24 mouse cellular contexts compared by ENCODE assay signal in the genomic region with DNA sequence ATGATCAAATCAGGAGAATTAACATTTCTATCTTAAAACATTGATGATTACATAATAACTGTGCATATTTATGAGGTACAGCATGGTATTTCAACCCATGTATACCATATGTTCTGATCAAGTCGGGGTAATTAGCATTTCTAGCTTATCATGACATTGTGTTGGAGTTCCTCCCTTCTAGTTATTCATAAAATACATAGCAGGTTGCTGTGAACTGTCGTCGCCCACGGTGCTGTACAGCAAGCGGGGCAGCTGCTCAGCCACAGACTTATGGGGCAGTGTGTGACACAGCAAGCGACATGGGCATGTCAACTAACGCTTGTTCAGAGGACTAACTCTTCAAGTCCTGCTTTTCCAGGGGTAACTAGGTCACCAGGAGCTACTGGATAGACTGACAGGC.
DNase-seq lines count a peak whose midpoint lies in the region; ATAC-seq and TF ChIP-seq lines count a peak whose summit lies in the region.
"Had no signal": no experiment of that assay in that cellular context is flagged by ENCODE, and none has a peak within 500 bp of the region (broad histone marks: within the 10 kb centered on the region; RNA-seq: fewer than 3 reads in every experiment).

No protein-coding gene starts in this region.

- no peak for TF ChIP-seq CTCF in cerebellum, adult 2 months (IDR thresholded peaks at IDR 0.05; ENCODE audit: borderline replicate concordance, insufficient read depth, low read depth, low read length)

- H3K4me1 ChIP-seq in cerebellum, adult 2 months (ENCODE audit: control insufficient read depth, insufficient read depth, low read length), result no peaks in the 10 kb centered on the region
- H3K4me1 ChIP-seq: embryonic facial prominence, embryonic 15.5 days; heart, embryonic 13.5 days; hindbrain, embryonic 12.5 days had no signal

- ATAC-seq in frontal cortex, adult (ENCODE audit: low TSS enrichment), result peak; percentile 32
- ATAC-seq: activated CD4-positive, CD25-positive, alpha-beta regulatory T cell, adult 4 months; hindbrain, embryonic 16.5 days; inflammation-experienced regulatory T-cells, adult 6 months; Patski had no signal

- no peak overlapping the region for H3K27ac ChIP-seq in cerebellum, adult 2 months (ENCODE audit: insufficient read depth, low read length)
- H3K27ac ChIP-seq: embryonic facial prominence, embryonic 15.5 days; heart, embryonic 13.5 days; hindbrain, embryonic 12.5 days had no signal

- H3K4me3 ChIP-seq in cerebellum, adult 2 months (replicated peaks; ENCODE audit: insufficient read depth, low read depth, low read length), result no peak overlapping the region
- H3K4me3 ChIP-seq: embryonic facial prominence, embryonic 15.5 days; erythroblast, embryonic 14.5 days; heart, embryonic 13.5 days; hindbrain, embryonic 12.5 days had no signal

- 75% methylated on average over 7 of the region's 7 CpGs for WGBS in cerebellum, adult 2 months

- H3K27me3 ChIP-seq in cerebellum, adult 2 months (ENCODE audit: control insufficient read depth, insufficient read depth, low read length), result no peaks in the 10 kb centered on the region
- H3K27me3 ChIP-seq: CH12.LX; embryonic facial prominence, embryonic 15.5 days; heart, embryonic 13.5 days; hindbrain, embryonic 12.5 days; Patski had no signal

- no peak for TF ChIP-seq POLR2A in cerebellum, adult 2 months (IDR thresholded peaks at IDR 0.05; ENCODE audit: borderline replicate concordance, insufficient read depth, low read length)

- DNase-seq in frontal cortex, postnatal 25 days (ENCODE audit: low spot score in 2 of 2), result no peak
- DNase-seq in right cerebral cortex, postnatal 10 days (ENCODE audit: low spot score in 2 of 2), result peak; percentile 24 to 33
- DNase-seq in right cerebral cortex, adult 18-20 months, result no peak
- DNase-seq in frontal cortex, postnatal 36 days (ENCODE audit: low spot score in 2 of 2), result peak; percentile 40 to 43
- DNase-seq in layer of hippocampus, adult 8-10 months (ENCODE audit: low spot score in 2 of 2), result peak; percentile 31 to 42
- no peak for DNase-seq in cerebellum, adult 2 months
- DNase-seq: adrenal gland, adult 2 months; adrenal gland, postnatal 25 days; cerebellum, adult 8-10 months; cerebellum, postnatal 14 days; embryo, embryonic 11 days; gastrocnemius, postnatal 36 days; heart, adult 11 months; heart, postnatal 36 days had no signal

Comparison
In these comparisons a context has a peak if more than half of its experiments do, and no peak if none do; other contexts are left out.
1. DNase-seq: peak in right cerebral cortex, postnatal 10 days (2 of 2), frontal cortex, postnatal 36 days (2 of 2) and layer of hippocampus, adult 8-10 months (2 of 2); none in frontal cortex, postnatal 25 days (0 of 2), right cerebral cortex, adult 18-20 months (single experiment) and cerebellum, adult 2 months (0 of 2).